Mouse (Mus musculus) granulocyte monocyte progenitor cell, adult 5-6 weeks (primary cell): ENCODE data around the gene Ube2a. TPM values are rescaled to one million over a fixed set of nuclear protein-coding genes. Genes with fewer than 3 reads are reported as not detected.

ENCODE experiments used
- ATAC-seq: replicated peaks from 2 replicates; pipeline ENCODE4 v1.8.0; 2016; ENCODE audit warnings: mild to moderate bottlenecking, moderate TSS enrichment, inconsistent platforms; ENCODE audit not compliant: poor library complexity, severe bottlenecking
- total RNA-seq, 2 experiments: library from RNA; stranded (forward) in 1 of 2; stranded (reverse) in 1 of 2; fragments of 200-712, 200-1000 nt in 1 of 2; fragments of >200 nt in 1 of 2; fragmentation: Nextera tagmentation in 1 of 2; gene quantifications; 2 replicates each; pipeline ENCODE4 v1.2.3; 2014 to 2017

Gene Ube2a
- total RNA-seq (2014; fragmentation: Nextera tagmentation) (108 and 126 TPM in 2 replicates), total RNA-seq (2017) (12.7 and 28.0 TPM in 2 replicates)

DNA sequence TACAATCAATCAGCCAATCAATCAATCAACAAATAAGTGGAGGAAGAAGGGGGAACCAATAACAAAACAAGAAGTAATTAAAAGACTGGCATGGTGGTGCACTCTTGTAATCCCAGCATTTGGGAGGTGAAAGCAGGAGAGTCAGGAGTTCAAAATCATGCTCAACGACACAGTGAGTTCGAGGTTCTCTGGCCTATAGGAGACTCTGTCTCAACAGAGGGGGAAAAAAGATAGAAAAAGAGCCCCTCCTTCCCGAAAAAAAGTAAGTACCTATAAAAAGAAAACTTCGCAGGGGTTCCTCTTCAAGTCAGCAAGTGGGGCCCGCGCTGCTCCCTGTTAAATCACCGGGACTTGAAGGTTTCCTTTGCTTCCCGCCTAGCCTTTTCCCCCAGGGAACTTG is at the start of gene Ube2a, which contains the start of gene C330007P06Rik:
Gene Ube2a (plus strand): TSS at position 136 of the 400 bp plus-strand sequence.
Gene C330007P06Rik (minus strand): TSS at position 347 of the 400 bp plus-strand sequence.
- 0 out of 2 replicates have a peak, but pooled peaks have one; percentile 3 for ATAC-seq

DNA sequence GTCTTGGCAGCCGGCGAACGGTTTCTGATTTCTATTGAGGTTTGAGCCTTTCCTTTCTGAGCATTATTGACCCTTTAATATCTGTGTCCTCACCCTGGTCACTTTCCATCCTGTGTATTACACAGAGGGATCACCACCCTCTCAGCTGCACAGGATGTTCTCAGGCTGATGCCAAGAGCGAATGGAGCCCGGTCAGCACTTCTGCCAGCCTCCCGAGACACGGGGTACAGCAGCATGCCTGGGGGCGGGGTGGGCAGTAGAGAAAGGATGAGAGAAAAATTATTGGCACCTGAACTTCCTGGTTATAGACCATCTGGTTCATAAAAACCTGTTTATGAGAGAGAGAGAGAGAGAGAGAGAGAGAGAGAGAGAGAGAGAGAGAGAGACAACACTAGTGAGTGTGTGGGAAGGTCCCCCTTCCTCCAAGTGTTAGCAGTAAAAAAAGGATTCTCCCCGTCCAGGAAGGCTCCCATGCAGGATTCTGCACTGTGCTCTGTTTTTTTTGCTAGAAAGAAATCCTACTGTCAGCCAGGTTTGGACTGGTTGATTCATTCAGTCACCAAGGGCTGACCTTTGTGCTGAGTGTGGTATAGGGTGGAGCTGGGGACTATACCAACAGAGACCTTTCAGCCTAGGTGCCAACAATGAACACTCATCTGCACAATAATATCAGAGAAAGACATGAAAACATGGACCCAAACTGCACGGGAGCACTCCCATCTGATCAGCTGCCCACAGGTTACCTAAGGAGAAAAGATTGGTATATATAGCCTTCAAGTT is 49.6 kb upstream of the Ube2a start:
- ATAC-seq = no peak

DNA sequence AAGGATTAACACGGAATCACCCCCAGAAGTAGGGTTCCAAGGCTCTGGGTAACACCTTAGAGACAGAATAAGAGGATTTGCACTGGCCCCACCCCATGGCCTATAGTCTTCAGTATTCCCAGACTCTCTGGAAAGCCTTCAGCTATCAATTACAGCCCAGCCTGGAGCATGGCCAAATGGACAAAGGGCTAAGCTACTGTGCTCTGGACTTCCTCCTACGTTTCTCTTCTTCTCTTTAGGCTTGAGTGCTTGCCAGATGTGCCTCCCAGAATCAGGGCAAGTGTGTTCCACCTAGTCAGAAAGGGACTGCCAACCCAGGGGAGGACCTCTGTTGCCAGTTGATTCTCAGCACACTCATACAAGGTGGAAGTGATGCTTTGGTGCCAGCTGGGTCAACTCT is 48.7 kb upstream of the Ube2a start:
- no peak for ATAC-seq

DNA sequence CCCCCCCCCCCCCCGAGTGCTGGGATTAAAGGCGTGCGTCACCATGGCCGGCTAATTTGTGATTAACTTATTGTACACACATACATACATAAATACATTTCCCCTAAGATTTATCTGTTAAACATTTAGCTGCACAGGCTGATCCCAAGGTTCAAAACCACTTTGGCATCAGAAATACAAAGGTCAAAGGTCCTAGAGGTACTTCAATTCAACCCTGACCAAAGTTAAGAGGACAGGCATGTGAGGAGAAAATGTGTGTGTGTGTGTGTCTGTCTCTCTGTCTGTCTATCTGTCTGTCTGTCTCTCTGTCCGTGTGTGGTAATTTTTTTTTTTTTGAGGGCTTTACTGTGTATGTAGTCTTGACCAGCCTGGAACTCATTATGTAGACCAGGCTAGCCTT is 46.8 kb upstream of the Ube2a start:
- ATAC-seq = no peak

DNA sequence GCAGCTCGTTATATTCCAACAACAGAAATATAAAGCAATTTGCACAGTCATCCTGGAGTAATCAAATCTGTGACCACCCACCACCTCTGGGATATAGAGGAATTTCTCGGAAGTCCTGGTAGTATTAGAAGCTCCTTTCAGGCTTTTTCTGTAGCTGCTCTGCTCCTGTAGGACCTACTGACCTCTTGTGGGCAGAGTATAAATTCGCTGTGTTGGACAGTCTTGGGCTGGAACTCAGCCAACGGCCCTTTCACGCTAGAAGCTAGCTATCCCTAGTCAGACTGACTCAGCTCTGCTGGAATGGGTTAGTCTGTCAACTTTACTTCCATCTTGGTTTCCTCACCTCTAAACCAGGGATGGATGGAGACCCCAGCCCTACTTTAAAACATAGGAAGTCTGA is 43.4 kb upstream of the Ube2a start:
- no peak for ATAC-seq

DNA sequence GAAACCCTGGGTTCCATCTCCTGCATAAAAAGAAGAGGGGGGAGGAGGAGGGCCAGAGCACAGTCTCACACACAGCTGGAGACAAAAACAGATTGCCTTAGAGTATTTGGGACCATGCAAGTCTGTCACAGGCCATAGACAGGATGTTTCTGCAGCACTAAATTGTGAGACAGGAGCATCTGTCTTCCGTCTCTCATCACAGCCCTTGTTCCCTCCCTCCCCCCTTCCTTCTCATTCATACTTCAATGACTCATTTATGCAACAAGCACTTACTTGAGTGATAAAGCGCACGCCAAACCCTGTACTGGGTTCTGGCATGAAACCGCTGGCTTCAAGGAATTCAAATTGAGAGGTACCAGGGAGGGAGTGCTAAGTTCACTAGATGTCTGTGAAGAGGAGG is 42.1 kb upstream of the Ube2a start:
- no peak for ATAC-seq

DNA sequence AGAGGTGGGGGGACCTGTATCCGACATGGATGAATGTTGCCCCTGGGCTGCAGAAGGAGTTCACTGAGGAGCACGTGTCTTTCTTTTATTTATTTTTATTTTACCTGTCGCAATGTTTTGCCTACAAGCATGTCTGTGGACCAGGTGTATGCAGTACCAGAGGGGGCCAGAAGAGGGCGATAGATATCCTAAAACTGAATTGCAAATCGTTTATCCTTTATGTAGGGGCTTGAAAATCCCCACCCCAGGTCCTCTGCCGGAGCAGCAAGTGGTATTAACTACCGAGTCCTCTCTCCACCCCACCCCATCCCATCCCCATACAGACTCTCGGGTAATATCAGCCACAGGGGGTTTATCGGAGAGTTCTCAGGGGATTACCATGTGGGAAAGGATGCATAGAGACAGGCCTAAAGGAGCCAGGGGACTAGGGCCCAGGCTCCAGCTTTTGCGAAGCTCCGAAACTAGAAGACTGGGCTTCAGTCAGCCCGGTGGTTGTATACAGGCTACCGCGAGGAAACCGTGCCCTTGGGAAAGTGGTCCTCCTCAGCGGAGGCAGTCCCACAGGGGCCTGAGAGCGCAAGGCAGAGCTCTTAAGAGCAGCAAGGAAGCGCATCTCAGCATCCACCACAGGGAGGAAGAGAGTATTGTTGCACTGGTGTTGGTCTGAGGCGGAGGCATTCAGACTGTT is 40.2 kb upstream of the Ube2a start:
- peak; percentile 66 for ATAC-seq

DNA sequence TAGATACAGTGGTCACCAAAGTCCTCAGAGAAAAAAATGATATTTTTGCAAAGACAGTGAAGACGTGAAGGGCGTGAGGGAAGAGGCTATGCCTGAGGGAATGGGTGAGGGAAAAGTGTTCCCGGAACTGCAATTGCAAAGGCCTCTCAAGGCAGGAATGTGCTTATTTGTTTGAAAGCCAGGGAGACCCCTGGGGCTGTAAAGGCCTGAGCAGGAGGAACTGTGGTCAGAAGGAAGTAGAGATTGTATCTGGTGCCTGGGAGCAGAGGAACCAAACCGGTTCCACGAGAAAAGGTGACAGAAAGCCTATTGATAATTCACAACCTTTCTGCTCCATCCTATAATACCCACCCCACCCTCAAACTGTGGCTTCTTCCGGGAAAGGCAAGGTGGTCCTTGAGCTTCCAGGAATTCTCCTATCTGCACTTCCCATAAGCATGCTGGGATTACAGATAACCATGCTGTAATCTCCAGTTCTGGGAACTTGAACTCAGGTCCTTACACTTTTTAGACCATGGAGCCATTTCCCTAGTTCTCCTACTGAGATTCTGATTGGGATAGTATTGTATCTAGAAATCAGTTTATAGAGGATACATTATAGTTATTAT is 36.5 kb upstream of the Ube2a start:
- ATAC-seq = no peak

DNA sequence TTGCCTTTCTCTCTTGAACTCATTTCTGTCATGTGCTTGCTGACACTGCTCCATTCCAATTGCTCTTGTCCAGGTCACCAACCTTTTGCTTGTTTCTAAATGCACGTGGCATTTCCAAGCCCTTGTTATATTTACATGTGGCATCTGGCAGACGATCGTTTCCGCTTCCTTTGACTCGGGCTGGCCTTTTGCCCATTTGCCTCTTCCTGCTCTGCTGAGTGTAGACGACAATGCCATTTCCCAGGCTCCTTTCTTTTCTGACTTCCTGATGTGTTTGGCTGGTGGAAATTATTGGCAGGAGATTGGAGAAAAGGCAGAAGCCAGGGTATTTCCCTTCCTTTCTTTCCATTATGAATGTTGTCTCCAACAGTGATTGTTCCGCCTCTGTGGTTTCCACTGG is 34.3 kb upstream of the Ube2a start:
- peak; percentile 16; the same call in 1 of the 2 replicates for ATAC-seq

DNA sequence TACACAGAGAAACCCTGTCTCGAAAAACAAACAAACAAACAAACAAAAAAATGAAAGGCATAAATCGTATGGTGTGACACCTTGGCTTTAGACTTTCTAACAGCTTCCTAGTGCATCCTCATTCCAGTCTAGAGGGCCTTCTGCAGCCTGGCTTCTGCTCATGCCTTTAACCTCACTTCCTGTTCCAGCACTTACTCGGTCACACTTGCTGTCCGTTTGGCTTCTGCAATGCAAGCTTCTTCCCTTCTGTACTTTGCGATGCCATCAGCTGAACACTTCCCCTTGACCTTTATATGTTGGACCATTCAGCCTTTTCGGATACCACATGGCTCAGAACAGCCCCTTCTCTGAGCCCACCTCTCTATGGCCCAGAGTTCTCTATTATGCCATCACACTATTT is 32.0 kb upstream of the Ube2a start:
- ATAC-seq = peak; percentile 84

DNA sequence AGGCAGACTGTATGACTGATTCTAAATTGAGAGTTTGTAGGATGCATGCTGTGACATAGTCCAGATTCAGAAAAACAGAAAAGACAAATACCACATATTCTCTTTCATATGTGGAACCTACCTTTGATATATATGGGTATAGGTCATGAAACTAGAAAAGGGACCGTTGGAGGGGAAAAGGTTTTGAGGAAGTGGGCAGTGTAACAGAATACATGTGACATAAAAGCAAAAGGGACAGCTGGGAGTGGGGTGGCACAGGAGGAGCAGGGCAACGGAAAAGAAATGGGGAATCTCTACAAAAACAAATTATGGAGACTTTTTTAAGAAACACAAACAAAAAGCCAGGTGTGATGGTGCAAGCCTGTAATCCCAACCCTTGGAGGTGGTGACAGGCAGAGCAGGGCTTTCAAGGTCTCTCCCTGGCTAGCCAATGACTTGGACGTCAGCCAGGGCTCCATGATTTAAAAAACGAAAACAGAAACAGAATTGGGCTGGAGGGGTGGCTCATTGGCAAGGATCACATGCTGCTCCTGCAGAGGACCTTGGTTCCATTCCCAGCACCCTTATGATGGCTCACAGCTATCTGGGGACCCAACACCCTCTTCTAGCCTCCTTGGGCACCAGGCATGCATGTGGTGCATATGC is 30.2 kb upstream of the Ube2a start:
- peak; percentile 87 for ATAC-seq

DNA sequence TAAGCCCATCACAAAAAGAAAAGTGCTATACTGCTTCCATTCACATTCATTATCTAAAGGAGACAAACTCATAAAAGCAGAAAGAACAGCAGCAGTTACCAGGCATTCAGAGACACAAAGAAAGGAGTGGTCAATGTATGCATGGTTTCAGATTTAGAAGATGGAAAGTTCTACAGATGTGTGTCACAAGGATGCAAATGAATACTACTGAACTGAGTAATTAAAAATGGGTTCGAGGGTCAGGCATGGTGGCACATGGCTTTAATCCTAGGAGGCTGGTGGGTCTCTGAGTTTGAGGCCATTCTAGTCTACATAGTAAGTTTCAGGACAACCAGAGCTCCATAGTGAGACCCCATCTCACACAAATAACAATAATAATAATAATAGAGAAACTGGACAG is 26.5 kb upstream of the Ube2a start:
- ATAC-seq = no peak

DNA sequence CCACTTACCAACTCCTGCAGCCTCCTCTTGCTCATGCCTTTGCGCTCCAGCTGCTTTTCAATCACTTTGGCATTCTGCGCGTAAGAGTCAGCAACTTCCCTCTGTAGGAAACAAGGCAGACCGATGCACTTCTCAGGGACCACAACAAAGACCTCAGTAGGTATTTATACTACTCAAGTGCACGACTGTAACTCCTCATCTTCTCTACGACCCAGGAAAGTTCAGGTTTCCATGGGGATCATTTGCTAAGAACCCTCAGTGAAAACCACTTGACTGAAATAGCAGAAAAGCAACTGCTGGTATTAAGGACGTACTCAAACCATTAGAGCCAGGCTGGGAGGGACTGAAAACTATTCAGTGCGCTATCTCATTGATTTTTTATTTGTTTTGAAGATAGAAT is 21.1 kb upstream of the Ube2a start:
- ATAC-seq = no peak

DNA sequence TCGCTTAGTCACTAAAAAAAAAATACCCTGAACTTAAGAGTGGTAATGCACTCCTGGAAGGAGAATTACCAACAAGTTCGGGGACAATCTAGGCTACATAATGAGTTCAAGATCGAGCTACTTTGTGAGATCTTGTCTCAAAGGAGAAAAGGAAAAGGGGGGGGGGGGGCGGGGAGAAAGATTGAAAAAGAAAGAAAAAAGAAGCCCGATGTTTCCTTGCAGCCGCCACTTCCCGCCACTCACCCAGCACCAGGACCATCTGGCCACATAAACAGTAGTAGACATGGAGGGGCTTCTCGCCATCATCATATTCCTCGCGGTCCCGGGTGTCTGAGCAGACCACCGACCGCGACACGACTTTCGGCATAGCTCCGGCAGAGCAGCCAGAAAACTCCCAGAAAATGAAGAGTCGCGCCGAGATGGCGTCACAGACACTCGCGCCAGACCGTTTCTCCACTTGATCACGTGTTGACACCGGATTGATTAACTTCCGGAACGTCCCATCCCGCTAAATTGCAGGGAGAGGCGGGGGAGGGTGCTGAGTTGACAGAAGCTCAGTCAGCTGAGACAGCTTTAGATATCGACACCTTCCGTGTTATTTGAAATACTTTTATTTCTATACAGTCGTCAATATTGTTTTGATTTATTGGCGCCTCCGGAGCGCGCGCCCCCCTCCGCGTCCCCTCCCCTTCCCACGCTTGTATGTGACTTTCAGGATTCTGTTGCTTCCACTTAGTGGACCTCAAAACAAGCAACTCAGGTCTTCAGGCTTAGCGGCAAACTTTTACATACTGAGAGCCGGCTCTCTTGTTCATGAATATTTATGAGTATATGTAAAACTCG is 9.7 kb upstream of the Ube2a start:
- peak; percentile 100 for ATAC-seq

DNA sequence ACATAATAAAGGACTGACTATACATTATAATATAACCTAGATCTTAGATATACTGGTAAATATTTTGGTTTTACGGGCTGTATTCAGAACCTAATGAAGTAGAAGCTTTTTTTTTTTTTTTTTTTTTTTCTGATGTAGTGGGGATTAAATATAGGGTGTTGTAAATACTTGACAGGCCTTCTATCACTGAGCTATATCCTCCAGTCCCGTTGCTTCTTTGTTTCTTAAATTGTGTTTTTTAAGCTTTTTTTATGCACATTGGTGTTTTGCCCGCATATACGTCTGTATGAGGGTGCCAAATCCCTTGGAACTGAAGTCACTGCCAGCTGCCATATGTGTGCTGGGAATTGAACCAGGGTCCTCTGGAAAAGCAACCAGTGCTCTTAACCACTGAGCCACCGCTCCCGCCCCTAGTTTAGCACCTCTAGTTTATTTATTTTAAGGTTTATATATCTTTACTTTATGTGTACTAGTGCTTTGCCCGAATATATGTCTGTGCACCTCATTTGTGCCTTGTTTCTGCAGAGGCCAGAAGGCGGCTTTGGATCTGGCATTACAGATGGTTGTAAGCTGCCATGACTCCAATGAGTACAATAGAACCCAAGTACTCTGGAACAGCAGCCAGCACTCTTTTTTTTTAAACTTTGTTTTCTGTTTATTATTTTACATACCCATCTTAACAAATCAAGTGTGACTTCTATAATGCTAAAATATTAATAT is 8.9 kb upstream of the Ube2a start:
- no peak for ATAC-seq

DNA sequence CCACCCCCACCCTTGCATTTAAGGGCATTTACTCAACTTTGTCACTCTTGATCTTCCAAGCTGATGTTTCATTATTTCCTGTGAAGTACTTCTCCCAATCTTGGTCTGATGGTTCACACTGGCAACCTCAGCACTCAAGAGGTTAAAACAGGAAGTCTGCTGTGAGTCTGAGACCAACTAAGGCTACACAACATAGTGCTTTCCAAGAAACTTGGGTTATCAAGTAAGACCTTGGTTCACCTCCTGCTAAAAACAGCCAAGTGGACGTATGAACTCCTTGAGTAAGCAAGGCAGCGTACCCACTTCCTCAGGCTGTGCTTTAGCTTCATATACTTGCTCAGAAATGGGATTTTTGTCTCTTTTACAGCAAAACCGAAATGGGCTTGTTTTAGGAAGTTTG is 3.3 kb upstream of the Ube2a start:
- ATAC-seq = peak; percentile 72

DNA sequence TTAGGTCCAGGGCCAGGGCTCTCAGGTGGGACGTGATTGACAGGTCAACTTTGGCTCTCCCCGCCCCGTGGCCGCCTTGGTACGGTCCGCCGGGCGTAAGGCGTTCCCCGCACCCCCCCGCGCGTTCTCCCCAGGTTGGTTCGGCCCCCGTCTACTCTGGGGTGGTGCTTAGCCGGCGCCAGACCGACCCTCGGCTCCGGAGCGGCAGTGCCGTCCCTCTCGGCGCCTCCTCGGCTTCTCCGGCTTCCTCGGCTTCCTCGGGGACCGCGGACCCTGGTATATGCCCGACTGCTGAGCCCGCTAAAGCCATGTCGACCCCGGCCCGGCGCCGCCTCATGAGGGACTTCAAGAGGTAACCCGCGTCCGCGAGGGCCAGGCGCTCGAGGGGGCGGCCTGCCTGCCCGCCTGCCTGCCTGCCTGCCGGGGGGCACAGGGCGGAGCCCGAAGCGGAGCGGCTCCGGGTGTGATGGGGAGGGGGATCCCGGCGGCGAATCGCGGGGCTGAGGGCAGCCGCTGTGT is 537 bp downstream of the Ube2a start:
- ATAC-seq = peak; percentile 88

DNA sequence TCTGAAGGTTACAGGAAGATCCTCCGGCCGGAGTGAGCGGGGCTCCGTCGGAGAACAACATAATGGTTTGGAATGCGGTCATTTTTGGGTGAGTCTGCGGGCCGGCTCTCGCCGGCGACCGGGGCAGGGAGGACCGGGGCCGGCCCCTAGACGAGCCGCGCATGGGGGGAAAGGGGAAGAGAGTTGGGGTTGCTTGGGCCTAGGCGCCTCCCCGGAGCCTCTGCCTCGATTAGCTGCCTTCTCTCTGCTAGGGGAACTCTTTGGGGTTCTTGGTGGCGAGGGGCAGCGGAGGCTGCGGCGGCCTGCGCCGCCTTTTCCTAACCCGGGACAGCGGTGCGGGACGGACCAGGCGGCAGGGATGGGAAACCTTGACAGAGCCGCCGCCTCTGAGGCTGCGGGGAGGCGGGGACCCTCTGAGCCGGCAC is 1.0 kb downstream of the Ube2a start:
- peak; percentile 32; the same call in 1 of the 2 replicates for ATAC-seq

DNA sequence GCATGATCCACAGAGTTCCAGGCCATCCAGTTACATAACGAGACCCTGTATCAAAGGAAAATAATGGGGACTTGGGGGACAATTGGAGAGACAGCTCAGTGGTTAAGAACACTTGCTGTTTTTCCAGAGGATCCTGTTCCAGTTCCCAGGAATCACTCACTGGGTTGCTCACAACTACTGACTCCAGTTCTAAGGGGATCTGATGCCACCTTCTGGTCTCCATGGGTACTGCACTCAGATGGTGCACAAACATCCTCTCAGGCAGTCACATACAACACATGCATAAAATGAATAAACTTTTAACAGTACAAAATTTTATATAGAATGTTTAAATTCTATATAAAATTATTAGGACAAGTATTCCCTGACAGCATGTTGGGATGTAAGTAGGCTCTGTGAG is 11.0 kb downstream of the Ube2a start:
- ATAC-seq = peak; percentile 48
